Mouse (Mus musculus) neural tube, embryonic 11.5 days (tissue): ENCODE data around the gene Hoxa3. TPM values are rescaled to one million over a fixed set of nuclear protein-coding genes. Genes with fewer than 3 reads are reported as not detected.
A peak's percentile ranks its signal among the peaks of the same experiment; 100 is the strongest.

Experiments
- ATAC-seq: fragments of 200-750 bp; cut with Nextera tagmentation; 2 replicates; pipeline ENCODE4 v1.8.0; 2017; ENCODE audit warnings: moderate number of reproducible peaks, mild to moderate bottlenecking, moderate TSS enrichment, moderate library complexity; ENCODE audit not compliant: insufficient read depth, low FRiP score, low TSS enrichment
- DNase-seq: peaks from one replicate; pipeline ENCODE4 v3.0.0-alpha.2; 2015; ENCODE audit warnings: low spot score
- H3K27ac ChIP-seq: fragments of 300-500 bp; sonication (generic); 2 replicates; pipeline ENCODE4 v1.5.1; 2014; ENCODE audit warnings: low read depth, mild to moderate bottlenecking, low read length
- H3K27me3 ChIP-seq: fragments of 300-500 bp; sonication (generic); 2 replicates; pipeline ENCODE4 v1.6.1; 2014; ENCODE audit warnings: mild to moderate bottlenecking, low read length, mixed read lengths; ENCODE audit not compliant: control insufficient read depth, insufficient read depth
- H3K36me3 ChIP-seq: fragments of 300-500 bp; sonication (generic); 2 replicates; pipeline ENCODE4 v1.6.1; 2014; ENCODE audit warnings: mild to moderate bottlenecking, low read length, moderate library complexity, mixed read lengths; ENCODE audit not compliant: control insufficient read depth, insufficient read depth
- H3K4me1 ChIP-seq: fragments of 300-500 bp; sonication (generic); 2 replicates; pipeline ENCODE4 v1.6.1; 2014; ENCODE audit warnings: low read length, mixed read lengths; ENCODE audit not compliant: control insufficient read depth, insufficient read depth
- H3K4me2 ChIP-seq: fragments of 300-500 bp; sonication (generic); 2 replicates; pipeline ENCODE4 v1.6.1; 2014; ENCODE audit warnings: low read depth, mild to moderate bottlenecking, moderate library complexity
- H3K4me3 ChIP-seq: fragments of 300-500 bp; sonication (generic); 2 replicates; pipeline ENCODE4 v1.5.1; 2014; ENCODE audit warnings: low read depth, low read length
- H3K9ac ChIP-seq: fragments of 300-500 bp; sonication (generic); 2 replicates; pipeline ENCODE4 v1.6.1; 2014; ENCODE audit warnings: mild to moderate bottlenecking, low read length
- H3K9me3 ChIP-seq: fragments of 300-500 bp; sonication (generic); 2 replicates; pipeline ENCODE4 v1.6.1; 2016; ENCODE audit warnings: low read length; ENCODE audit not compliant: control insufficient read depth
- WGBS: fragments of 180-500 bp; shearing (Covaris S2); extraction: QIAGEN DNeasy Blood & Tissue Kit; methylation state at CpG from one replicate; pipeline ENCODE4 v1.1.7; 2014; 5-methylcytosine and 5-hydroxymethylcytosine counted together
- polyA plus RNA-seq: library from polyadenylated mRNA; unstranded; fragments of >200 nt; fragmentation: Nextera tagmentation; extraction: Ambion mirVana; gene quantifications from 2 replicates; pipeline ENCODE4 v1.2.1, GENCODE M21; 2014

The Hoxa3 gene
- polyA plus RNA-seq, 1 experiment from 2014 or later, result 20.2 TPM

- H3K4me2 ChIP-seq, result peak overlapping the region; percentile 99
- no peaks in the 10 kb centered on the region for H3K9me3 ChIP-seq
- peak overlapping the region; percentile 99 for H3K9ac ChIP-seq
- H3K4me3 ChIP-seq, result peak overlapping the region; percentile 87
- DNase-seq (peak; percentile 68), ATAC-seq (no peak)
- peaks cover 7% of the 10 kb centered on the region; the same call in 1 of the 2 replicates for H3K27me3 ChIP-seq
- peak overlapping the region; percentile 100 for H3K27ac ChIP-seq
- H3K36me3 ChIP-seq, result no peaks in the 10 kb centered on the region
- peaks cover 23% of the 10 kb centered on the region for H3K4me1 ChIP-seq
- 4% methylated on average over 14 of the region's 14 CpGs for WGBS
Observed at GRCm38 (mm10) chr6:52218643-52219215, 5.6 kb upstream of the Hoxa3 start.

GRCm38 (mm10) chr6:52217895-52218642 lies 4.9 kb upstream of the Hoxa3 start:
- no peaks in the 10 kb centered on the region for H3K9me3 ChIP-seq
- H3K27me3 ChIP-seq, result peaks cover 7% of the 10 kb centered on the region; the same call in 1 of the 2 replicates
- peaks cover 24% of the 10 kb centered on the region for H3K4me1 ChIP-seq
- H3K4me3 ChIP-seq, result peak overlapping the region; percentile 87
- DNase-seq (no peak), ATAC-seq (no peak)
- peak overlapping the region; percentile 99 for H3K9ac ChIP-seq
- H3K36me3 ChIP-seq, result no peaks in the 10 kb centered on the region
- WGBS, result 2% methylated on average over 23 of the region's 23 CpGs
- peak overlapping the region; percentile 99 for H3K4me2 ChIP-seq
- peak overlapping the region; percentile 100 for H3K27ac ChIP-seq

- peak; percentile 80 for ATAC-seq
- Histone ChIP-seq H3K36me3 (no peaks in the 10 kb centered on the region), H3K9ac (peak overlapping the region; percentile 99), H3K27me3 (peaks cover 4% of the 10 kb centered on the region; the same call in 1 of the 2 replicates), H3K4me3 (peak overlapping the region; percentile 87), H3K27ac (peak overlapping the region; percentile 100), H3K9me3 (no peaks in the 10 kb centered on the region), H3K4me1 (peaks cover 26% of the 10 kb centered on the region), H3K4me2 (peak overlapping the region; percentile 99)
- peak; percentile 91 for DNase-seq
- 0% methylated on average over 24 of the region's 25 CpGs for WGBS
Observed at GRCm38 (mm10) chr6:52217459-52217768, 4.3 kb upstream of the Hoxa3 start.

- H3K4me1 ChIP-seq, result peaks cover 23% of the 10 kb centered on the region
- DNase-seq, result no peak
- no peaks in the 10 kb centered on the region for H3K9me3 ChIP-seq
- peak overlapping the region; percentile 99 for H3K9ac ChIP-seq
- H3K4me3 ChIP-seq, result peak overlapping the region; percentile 87
- peak overlapping the region; percentile 99 for H3K4me2 ChIP-seq
- ATAC-seq, result peak; percentile 22
- under 1% methylated on average over 60 of the region's 60 CpGs for WGBS
- H3K27me3 ChIP-seq, result peaks cover 4% of the 10 kb centered on the region; the same call in 1 of the 2 replicates
- H3K36me3 ChIP-seq, result no peaks in the 10 kb centered on the region
- H3K27ac ChIP-seq, result peak overlapping the region; percentile 100
Observed at GRCm38 (mm10) chr6:52216691-52217458, 3.7 kb upstream of the Hoxa3 start.

- peaks cover 4% of the 10 kb centered on the region; the same call in 1 of the 2 replicates for H3K27me3 ChIP-seq
Observed at GRCm38 (mm10) chr6:52215771-52216535, 2.8 kb upstream of the Hoxa3 start.

GRCm38 (mm10) chr6:52215070-52215469 lies 1.9 kb upstream of the Hoxa3 start:
- no peak for DNase-seq
- WGBS, result 10% methylated on average over 3 of the region's 3 CpGs

More at GRCm38 (mm10) chr6:52215771-52216535, 2.8 kb upstream of the Hoxa3 start:
- Histone ChIP-seq H3K4me1 (peaks cover 21% of the 10 kb centered on the region), H3K27ac (peak overlapping the region; percentile 100), H3K9me3 (no peaks in the 10 kb centered on the region), H3K36me3 (no peaks in the 10 kb centered on the region), H3K4me2 (peak overlapping the region; percentile 99), H3K4me3 (peak overlapping the region; percentile 87), H3K9ac (peak overlapping the region; percentile 99)
- WGBS, result under 1% methylated on average over 30 of the region's 30 CpGs
- no peak for DNase-seq
- ATAC-seq, result no peak

GRCm38 (mm10) chr6:52214271-52214670 lies 1.1 kb upstream of the Hoxa3 start:
- H3K4me2 ChIP-seq, result peak overlapping the region; percentile 99
- peaks cover 4% of the 10 kb centered on the region; the same call in 1 of the 2 replicates for H3K27me3 ChIP-seq
- no peak for ATAC-seq
- no peaks in the 10 kb centered on the region for H3K9me3 ChIP-seq
- H3K9ac ChIP-seq, result peak overlapping the region; percentile 99
- H3K4me3 ChIP-seq, result peak overlapping the region; percentile 87
- 11% methylated on average over 5 of the region's 5 CpGs for WGBS
- peaks cover 25% of the 10 kb centered on the region for H3K4me1 ChIP-seq
- DNase-seq, result no peak
- peak overlapping the region; percentile 100 for H3K27ac ChIP-seq
- H3K36me3 ChIP-seq, result no peaks in the 10 kb centered on the region

More at GRCm38 (mm10) chr6:52215070-52215469, 1.9 kb upstream of the Hoxa3 start:
- H3K36me3 ChIP-seq, result no peaks in the 10 kb centered on the region
- ATAC-seq, result no peak
- peaks cover 21% of the 10 kb centered on the region for H3K4me1 ChIP-seq
- H3K9ac ChIP-seq, result peak overlapping the region; percentile 99
- peak overlapping the region; percentile 87 for H3K4me3 ChIP-seq
- peaks cover 4% of the 10 kb centered on the region; the same call in 1 of the 2 replicates for H3K27me3 ChIP-seq
- peak overlapping the region; percentile 100 for H3K27ac ChIP-seq
- peak overlapping the region; percentile 99 for H3K4me2 ChIP-seq
- no peaks in the 10 kb centered on the region for H3K9me3 ChIP-seq

- no peaks in the 10 kb centered on the region for H3K9me3 ChIP-seq
- peak overlapping the region; percentile 87 for H3K4me3 ChIP-seq
- 2% methylated on average over 22 of the region's 22 CpGs for WGBS
- H3K9ac ChIP-seq, result peak overlapping the region; percentile 99
- H3K4me1 ChIP-seq, result peaks cover 23% of the 10 kb centered on the region
- H3K4me2 ChIP-seq, result peak overlapping the region; percentile 99
- no peaks in the 10 kb centered on the region for H3K36me3 ChIP-seq
- H3K27me3 ChIP-seq, result peaks cover 4% of the 10 kb centered on the region; the same call in 1 of the 2 replicates
- H3K27ac ChIP-seq, result peak overlapping the region; percentile 100
- DNase-seq, result peak; percentile 48
- no peak for ATAC-seq
Observed at GRCm38 (mm10) chr6:52212556-52213118, 499 bp downstream of the Hoxa3 start.
